Mouse (Mus musculus) limb, embryonic 14.5 days (tissue): ENCODE data around the gene Hp. TPM values are rescaled to one million over a fixed set of nuclear protein-coding genes. Genes with fewer than 3 reads are reported as not detected.

Experiments used
- ATAC-seq: fragments of 200-750 bp; cut with Nextera tagmentation; 2 replicates; pipeline ENCODE4 v1.8.0; 2017; ENCODE audit warnings: low read depth, moderate number of reproducible peaks, moderate TSS enrichment; ENCODE audit not compliant: low FRiP score
- DNase-seq: peaks from one replicate; pipeline ENCODE4 v3.0.0-alpha.2; 2015; ENCODE audit warnings: low spot score
- H3K27ac ChIP-seq: fragments of 300-500 bp; sonication (generic); replicated peaks from 2 replicates; pipeline ENCODE4 v1.5.1; 2014; ENCODE audit warnings: low read depth, mild to moderate bottlenecking, low read length, moderate library complexity, mixed read lengths
- H3K27me3 ChIP-seq: fragments of 300-500 bp; sonication (generic); 2 replicates; pipeline ENCODE4 v1.6.1; 2014; ENCODE audit warnings: low read length, mixed read lengths; ENCODE audit not compliant: control insufficient read depth, insufficient read depth
- H3K36me3 ChIP-seq: fragments of 300-500 bp; sonication (generic); 2 replicates; pipeline ENCODE4 v1.6.1; 2014; ENCODE audit warnings: mild to moderate bottlenecking, low read length, moderate library complexity, mixed read lengths; ENCODE audit not compliant: control insufficient read depth, insufficient read depth
- H3K4me1 ChIP-seq: fragments of 300-500 bp; sonication (generic); 2 replicates; pipeline ENCODE4 v1.6.1; 2014; ENCODE audit warnings: antibody characterized with exemption, low read length, mixed read lengths; ENCODE audit not compliant: control insufficient read depth, insufficient read depth
- H3K4me2 ChIP-seq: fragments of 300-500 bp; sonication (generic); replicated peaks from 2 replicates; pipeline ENCODE4 v1.6.1; 2014; ENCODE audit warnings: low read depth, mild to moderate bottlenecking, low read length, moderate library complexity; ENCODE audit not compliant: severe bottlenecking
- H3K4me3 ChIP-seq: fragments of 300-500 bp; sonication (generic); replicated peaks from 2 replicates; pipeline ENCODE4 v1.5.1; 2014; ENCODE audit warnings: low read length
- H3K9ac ChIP-seq: fragments of 300-500 bp; sonication (generic); 2 replicates; pipeline ENCODE4 v1.6.1; 2014; ENCODE audit warnings: mild to moderate bottlenecking, low read depth, low read length, moderate library complexity; ENCODE audit not compliant: severe bottlenecking
- H3K9me3 ChIP-seq: fragments of 300-500 bp; sonication (generic); 2 replicates; pipeline ENCODE4 v1.6.1; 2016; ENCODE audit warnings: low read length; ENCODE audit not compliant: control insufficient read depth
- POLR2A ChIP-seq: fragments of 200-500 bp; IDR thresholded peaks from 2 replicates; pipeline ENCODE4 v1.8.0; 2012; ENCODE audit warnings: inconsistent platforms, mild to moderate bottlenecking, moderate library complexity, borderline replicate concordance; ENCODE audit not compliant: insufficient read depth, insufficient read length; ENCODE audit errors: extremely low read depth
- whole genome bisulfite sequencing: fragments of 180-500 bp; shearing (Covaris S2); extraction: QIAGEN DNeasy Blood & Tissue Kit; methylation state at CpG from one replicate; pipeline ENCODE4 v1.1.7; 2014; 5-methylcytosine and 5-hydroxymethylcytosine counted together
- polyA plus RNA-seq, 2 experiments: library from polyadenylated mRNA; depleted of rRNA in 1 of 2; stranded (reverse) in 1 of 2; unstranded in 1 of 2; fragments of >200 nt; fragmentation: Nextera tagmentation in 1 of 2; extraction: Ambion mirVana in 1 of 2; gene quantifications; 2 replicates each; pipeline versions ENCODE4 v1.2.1 to v1.2.3; 2012 to 2014

Gene Hp
- polyA plus RNA-seq (2012; rRNA removed), result 2.0 and 2.4 TPM in 2 replicates
- polyA plus RNA-seq (2014; fragmentation: Nextera tagmentation; extraction: Ambion mirVana), result 0.73 and 1.8 TPM in 2 replicates

- no peaks in the 10 kb centered on the region for H3K36me3 ChIP-seq
- no peak for TF ChIP-seq POLR2A
- H3K27me3 ChIP-seq, result no peaks in the 10 kb centered on the region
- no peak within 1 kb of the TSS for H3K4me2 ChIP-seq
- H3K4me1 ChIP-seq, result no peaks in the 10 kb centered on the region
- no peak for ATAC-seq
- no peak for DNase-seq
- H3K9ac ChIP-seq, result no peak within 1 kb of the TSS
- H3K27ac ChIP-seq, result no peak within 1 kb of the TSS
- WGBS, result 53% methylated on average over 8 of the region's 8 CpGs
- H3K4me3 ChIP-seq, result no peak within 1 kb of the TSS
- H3K9me3 ChIP-seq, result no peaks in the 10 kb centered on the region
These were observed at the start of gene Hp for GRCm38 (mm10) chr8:109578900-109579301. Hp (minus strand) TSS chr8:109579172.

GRCm38 (mm10) chr8:109628638-109629037 is 49.7 kb upstream of the Hp start:
- no peak overlapping the region for H3K4me2 ChIP-seq
- no peak overlapping the region for H3K9ac ChIP-seq
- H3K27me3 ChIP-seq, result no peaks in the 10 kb centered on the region
- WGBS, result 68% methylated on average over 6 of the region's 6 CpGs
- no peak overlapping the region for H3K4me3 ChIP-seq
- ATAC-seq (no peak), DNase-seq (no peak)
- no peak overlapping the region for H3K27ac ChIP-seq
- no peak for TF ChIP-seq POLR2A
- H3K36me3 ChIP-seq, result no peaks in the 10 kb centered on the region
- no peaks in the 10 kb centered on the region for H3K9me3 ChIP-seq
- H3K4me1 ChIP-seq, result no peaks in the 10 kb centered on the region

- no peak overlapping the region for H3K27ac ChIP-seq
- H3K27me3 ChIP-seq, result no peaks in the 10 kb centered on the region
- WGBS, result 91% methylated on average over 3 of the region's 3 CpGs
- H3K36me3 ChIP-seq, result no peaks in the 10 kb centered on the region
- no peaks in the 10 kb centered on the region for H3K4me1 ChIP-seq
- no peak for TF ChIP-seq POLR2A
- ATAC-seq (no peak), DNase-seq (no peak)
- H3K4me3 ChIP-seq, result no peak overlapping the region
- no peak overlapping the region for H3K4me2 ChIP-seq
- H3K9ac ChIP-seq, result no peak overlapping the region
- no peaks in the 10 kb centered on the region for H3K9me3 ChIP-seq
These were observed 36.6 kb upstream of the Hp start for GRCm38 (mm10) chr8:109615569-109615968.

DNA sequence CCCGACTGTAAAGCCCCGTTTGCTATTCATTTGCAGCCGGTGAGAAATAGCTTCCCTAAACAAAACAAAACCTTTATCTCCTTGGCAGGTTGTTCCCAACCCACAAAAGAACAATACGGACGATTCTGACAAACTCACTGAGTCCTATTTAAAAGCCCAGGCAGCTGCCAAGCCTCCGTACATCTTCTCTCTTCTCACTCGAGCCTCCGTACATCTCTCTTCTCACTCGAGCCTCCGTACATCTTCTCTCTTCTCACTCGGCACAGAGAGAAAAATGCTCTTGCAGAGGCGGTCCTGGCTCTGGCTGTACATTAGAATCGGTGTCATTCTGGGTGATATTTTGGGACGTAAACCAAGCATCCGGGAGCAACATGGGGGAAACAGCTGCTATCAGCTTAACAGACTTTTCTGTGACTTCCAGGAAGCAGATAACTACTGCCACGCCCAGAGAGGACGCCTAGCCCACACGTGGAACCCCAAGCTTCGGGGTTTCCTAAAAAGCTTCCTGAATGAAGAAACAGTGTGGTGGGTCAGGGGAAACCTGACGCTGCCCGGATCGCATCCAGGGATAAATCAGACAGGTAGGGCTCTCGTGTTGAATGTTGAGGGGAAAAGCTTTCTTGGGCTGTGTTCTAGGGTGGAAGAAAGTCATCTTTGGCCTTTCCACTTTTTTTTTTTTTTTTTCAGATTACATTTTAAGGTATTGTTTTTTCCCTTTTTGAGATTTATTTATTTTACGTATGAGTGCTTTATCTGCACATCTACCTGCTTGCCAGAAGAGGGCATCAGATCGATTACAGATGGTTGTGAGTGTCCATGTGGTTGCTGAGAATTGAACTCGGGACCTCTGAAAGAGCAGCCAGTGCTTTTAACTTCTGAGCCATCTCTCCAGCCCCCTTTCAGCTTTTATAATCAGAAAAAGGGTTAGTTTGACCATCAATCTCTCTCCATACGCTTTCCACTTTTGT is 35.6 kb upstream of the Hp start, which contains the start of gene Pkd1l3:
Gene Pkd1l3 (plus strand): TSS at position 275 of the 968 bp plus-strand sequence.
- H3K4me1 ChIP-seq, result no peaks in the 10 kb centered on the region
- 64% methylated on average over 27 of the region's 27 CpGs for WGBS
- H3K4me2 ChIP-seq, result no peak within 1 kb of the TSS
- no peak within 1 kb of the TSS for H3K27ac ChIP-seq
- no peaks in the 10 kb centered on the region for H3K27me3 ChIP-seq
- DNase-seq (no peak), ATAC-seq (no peak)
- no peaks in the 10 kb centered on the region for H3K36me3 ChIP-seq
- TF ChIP-seq POLR2A, result no peak
- no peaks in the 10 kb centered on the region for H3K9me3 ChIP-seq
- H3K4me3 ChIP-seq, result no peak within 1 kb of the TSS
- no peak within 1 kb of the TSS for H3K9ac ChIP-seq

DNA sequence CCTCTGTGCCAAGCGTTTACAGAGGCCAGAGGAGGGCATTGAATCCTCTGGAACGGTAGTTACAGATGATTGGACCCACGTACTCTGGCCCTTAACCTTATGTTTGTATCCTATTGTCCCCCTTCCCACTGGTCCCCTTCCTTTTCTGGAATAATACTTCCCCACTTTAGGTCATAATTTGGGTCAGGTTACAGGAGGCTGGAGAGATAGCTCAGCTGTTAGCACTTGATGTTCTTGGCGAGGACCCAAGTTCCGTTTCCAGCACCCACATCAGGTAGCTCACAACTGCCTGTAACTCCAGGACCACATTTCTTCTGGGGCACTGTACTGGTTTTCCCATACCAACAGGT is 30.2 kb upstream of the Hp start:
- peaks cover 14% of the 10 kb centered on the region; the same call in 1 of the 2 replicates for H3K36me3 ChIP-seq
- ATAC-seq (no peak), DNase-seq (no peak)
- H3K9me3 ChIP-seq, result no peaks in the 10 kb centered on the region
- no peaks in the 10 kb centered on the region for H3K27me3 ChIP-seq
- peak overlapping the region; percentile 62 for H3K9ac ChIP-seq
- 0 out of 2 replicates have a peak overlapping the region, but pooled peaks have one; percentile 93 for H3K27ac ChIP-seq
- peak overlapping the region; percentile 56 for H3K4me3 ChIP-seq
- H3K4me2 ChIP-seq, result peak overlapping the region; percentile 76
- TF ChIP-seq POLR2A, result no peak
- 13% methylated on average over 5 of the region's 5 CpGs for WGBS
- peaks cover 10% of the 10 kb centered on the region for H3K4me1 ChIP-seq
